Mouse (Mus musculus) ES-E14 (cell line): ENCODE data around the gene 9430007A20Rik. TPM values are rescaled to one million over a fixed set of nuclear protein-coding genes. Genes with fewer than 3 reads are reported as not detected.
A peak's percentile ranks its signal among the peaks of the same experiment; 100 is the strongest.
"Not testable (repeated sequence)": the region's sequence is repeated elsewhere in the genome, so short reads cannot be mapped to it uniquely, and the experiment has no call there.

Source experiments
- DNase-seq: peaks from one replicate; pipeline ENCODE4 v3.0.0-alpha.2; 2013; ENCODE audit warnings: low read depth, low spot score
- H3K27ac ChIP-seq: 2 replicates; pipeline ENCODE4 v1.5.1; 2012; ENCODE audit warnings: low read depth, mild to moderate bottlenecking, low read length, moderate library complexity, mixed read lengths; ENCODE audit not compliant: poor library complexity, insufficient read depth, severe bottlenecking
- H3K36me3 ChIP-seq: 2 replicates; pipeline ENCODE4 v1.6.1; 2012; ENCODE audit warnings: mild to moderate bottlenecking, low read length, moderate library complexity, mixed read lengths; ENCODE audit not compliant: control insufficient read depth, poor library complexity, insufficient read depth, severe bottlenecking
- H3K4me1 ChIP-seq, 2 experiments: fragments of 150-350 bp in 1 of 2; sonication (generic) in 1 of 2; 2 replicates each; pipeline ENCODE4 v1.6.1; 2012; ENCODE audit warnings: low read length in 2 of 2, mild to moderate bottlenecking in 1 of 2, mixed read lengths in 1 of 2; ENCODE audit not compliant: control insufficient read depth in 2 of 2, insufficient read depth in 2 of 2, poor library complexity in 1 of 2
- H3K4me3 ChIP-seq, 2 experiments: fragments of 150-350 bp in 1 of 2; sonication (generic) in 1 of 2; 2 replicates each; pipeline ENCODE4 v1.5.1; 2012; ENCODE audit warnings: low read length in 2 of 2, low read depth in 1 of 2, mild to moderate bottlenecking in 1 of 2, mixed read lengths in 1 of 2; ENCODE audit not compliant: insufficient read depth in 1 of 2, poor library complexity in 1 of 2, severe bottlenecking in 1 of 2
- H3K9ac ChIP-seq: 2 replicates; pipeline ENCODE4 v1.6.1; 2012; ENCODE audit warnings: low read depth, mild to moderate bottlenecking, low read length, mixed read lengths; ENCODE audit not compliant: poor library complexity, insufficient read depth, severe bottlenecking
- H3K9me3 ChIP-seq: fragments of 150-350 bp; sonication (generic); 2 replicates; pipeline ENCODE4 v1.6.1; 2012; ENCODE audit warnings: low read depth, mild to moderate bottlenecking, low read length; ENCODE audit not compliant: control insufficient read depth, insufficient read depth
- CHD2 ChIP-seq: IDR thresholded peaks from 2 replicates; pipeline ENCODE4 v1.6.1; 2014; ENCODE audit warnings: mild to moderate bottlenecking, low read depth, low read length, inconsistent platforms
- HCFC1 ChIP-seq: IDR thresholded peaks from 2 replicates; pipeline ENCODE4 v1.6.1; 2012; ENCODE audit warnings: low read length, inconsistent platforms, borderline replicate concordance; ENCODE audit not compliant: insufficient read depth
- MAFK ChIP-seq: IDR thresholded peaks from 2 replicates; pipeline ENCODE4 v1.6.1; 2014; ENCODE audit warnings: mild to moderate bottlenecking, low read depth, low read length, inconsistent platforms; ENCODE audit not compliant: insufficient read depth
- ZC3H11A ChIP-seq: IDR thresholded peaks from 2 replicates; pipeline ENCODE4 v1.6.1; 2012; ENCODE audit warnings: low read depth, mild to moderate bottlenecking, inconsistent platforms, low read length, borderline replicate concordance
- ZNF384 ChIP-seq: IDR thresholded peaks from 2 replicates; pipeline ENCODE4 v1.6.1; 2012; ENCODE audit warnings: low read depth, low read length, inconsistent platforms
- in situ Hi-C, 2 experiments: fragments of 600-800 bp; cut with MboI; formaldehyde crosslinking; loops; one replicate each; pipeline ENCODE4 v1.15.1; 2025; ENCODE audit warnings: low sequenced_read_pairs in 2 of 2, inconsistent platforms in 1 of 2; ENCODE audit not compliant: unreplicated experiment in 2 of 2
- total RNA-seq: library from RNA; depleted of rRNA; stranded (reverse); fragments of 300-350 nt; gene quantifications from 2 replicates; pipeline ENCODE4 v1.2.3, GENCODE M21; 2012; rRNA removed

The 9430007A20Rik gene
- total RNA-seq = not detected in 2 replicates

DNA sequence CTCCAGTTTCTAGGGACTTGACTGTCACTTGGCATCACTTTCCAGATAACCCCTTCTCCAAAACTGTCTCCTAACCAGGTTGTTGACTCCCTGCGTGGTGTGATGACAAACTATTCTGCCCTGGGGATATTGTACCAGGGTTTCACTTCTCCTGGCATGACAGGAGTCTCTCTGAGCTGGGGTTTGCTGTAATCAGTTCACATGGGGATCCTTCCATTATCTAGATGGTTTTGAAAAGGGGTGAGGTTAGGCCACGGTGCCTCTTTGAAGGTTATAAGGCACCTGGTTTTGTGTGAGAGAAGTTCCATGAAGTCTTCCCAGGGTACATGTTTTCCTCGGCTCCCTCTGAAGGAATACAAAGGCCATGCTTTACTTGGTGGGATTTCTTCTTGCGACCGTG lies at the start of gene 9430007A20Rik:
TSS of gene 9430007A20Rik (plus strand) at position 301 of the 400 bp plus-strand sequence.
- DNase-seq = no peak
- Histone ChIP-seq H3K36me3 (no peaks in the 10 kb centered on the region), H3K4me1 (no peaks in the 10 kb centered on the region), H3K9me3 (no peaks in the 10 kb centered on the region), H3K27ac (no peak within 1 kb of the TSS), H3K9ac (no peak within 1 kb of the TSS), H3K4me3 (no peak within 1 kb of the TSS)
- TF ChIP-seq ZNF384 (no peak), CHD2 (no peak), MAFK (no peak), ZC3H11A (no peak), HCFC1 (no peak)
- in situ Hi-C loops = no loop called here

GRCm38 (mm10) chr4:144493331-144493730 lies 26.3 kb upstream of the 9430007A20Rik start:
- H3K4me3 ChIP-seq = no peak overlapping the region
- in situ Hi-C loops = no loop called here
- H3K36me3 ChIP-seq = no peaks in the 10 kb centered on the region
- H3K9me3 ChIP-seq = no peaks in the 10 kb centered on the region
- DNase-seq = no peak
- H3K9ac ChIP-seq = no peak overlapping the region
- no peak overlapping the region for H3K27ac ChIP-seq
- TF ChIP-seq ZNF384 = no peak
- TF ChIP-seq ZC3H11A = no peak
- no peak for TF ChIP-seq MAFK
- TF ChIP-seq CHD2 = no peak
- no peak for TF ChIP-seq HCFC1
- no peaks in the 10 kb centered on the region for H3K4me1 ChIP-seq

DNA sequence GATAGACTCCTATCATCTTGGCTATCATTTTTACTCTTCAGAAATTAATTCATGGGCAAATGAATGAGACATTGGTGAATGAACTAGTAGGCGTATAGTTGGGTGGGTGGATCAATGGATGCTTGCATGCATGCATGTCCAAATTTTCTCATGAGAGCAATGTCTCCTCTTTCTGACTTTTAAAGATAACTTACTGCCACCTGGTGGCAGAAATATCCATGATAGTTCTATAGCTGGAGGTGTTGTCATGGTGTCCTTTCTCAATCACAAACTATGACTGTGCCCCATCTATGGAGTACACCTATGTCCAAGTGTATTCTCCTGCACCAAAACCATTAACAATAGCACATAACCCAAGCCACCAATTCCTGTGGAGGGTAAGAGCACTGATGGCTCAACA lies 13.1 kb upstream of the 9430007A20Rik start:
- in situ Hi-C loops = no loop called here
- no peaks in the 10 kb centered on the region for H3K9me3 ChIP-seq
- DNase-seq = peak; percentile 35
- H3K36me3 ChIP-seq = no peaks in the 10 kb centered on the region
- H3K4me3 ChIP-seq = no peak overlapping the region
- no peaks in the 10 kb centered on the region for H3K4me1 ChIP-seq
- TF ChIP-seq CHD2 = no peak
- TF ChIP-seq ZC3H11A = 0 out of 2 replicates have a peak, but pooled peaks have one; percentile 10
- no peak overlapping the region for H3K9ac ChIP-seq
- no peak overlapping the region for H3K27ac ChIP-seq

DNA sequence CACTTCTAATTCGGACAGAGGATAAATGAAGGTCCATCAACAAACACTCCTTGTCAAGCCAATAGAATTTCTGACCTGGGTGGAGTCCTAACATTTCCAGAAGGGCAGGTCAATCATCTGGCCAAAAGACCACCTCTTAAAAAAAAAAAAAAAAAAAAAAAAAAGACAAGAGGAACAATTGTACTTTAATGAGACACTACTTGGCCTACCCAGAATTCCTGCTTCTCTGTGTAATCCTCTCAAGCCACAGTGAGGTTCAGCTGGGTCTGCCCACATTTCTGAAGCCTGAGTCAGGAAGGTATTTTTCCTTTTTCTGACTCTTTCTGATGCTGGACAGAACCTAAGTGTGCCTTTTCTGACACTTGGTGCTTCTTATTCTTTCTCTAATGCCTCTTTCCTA lies 25.1 kb downstream of the 9430007A20Rik start:
- Histone ChIP-seq H3K27ac (no peak overlapping the region), H3K9ac (no peak overlapping the region), H3K4me3 (no peak overlapping the region), H3K36me3 (no peaks in the 10 kb centered on the region), H3K9me3 (no peaks in the 10 kb centered on the region), H3K4me1 (no peaks in the 10 kb centered on the region)
- no peak for DNase-seq
- no peak for TF ChIP-seq HCFC1
- peak; percentile 92 for TF ChIP-seq ZNF384
- in situ Hi-C loops = no loop called here

DNA sequence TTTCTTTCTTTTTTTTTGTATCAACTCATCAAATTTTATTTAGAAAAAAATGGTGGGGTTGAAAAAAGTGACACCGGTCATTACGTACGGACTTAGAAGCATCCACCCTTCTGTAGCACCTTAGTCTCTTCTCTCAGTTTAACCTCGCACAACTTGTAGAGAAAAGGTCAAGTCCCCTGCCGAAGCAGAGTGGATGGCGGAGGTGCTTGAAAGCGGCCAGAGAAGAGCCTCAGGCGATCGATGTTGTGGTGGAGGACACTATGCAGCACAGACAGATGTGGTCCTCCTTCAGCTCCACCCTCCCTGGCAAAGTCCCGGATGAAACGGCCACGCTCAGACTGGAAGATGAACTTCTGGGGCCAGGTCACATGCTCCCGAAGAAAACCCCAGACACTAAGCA lies 25.7 kb downstream of the 9430007A20Rik start:
- H3K4me1 ChIP-seq, H3K27ac ChIP-seq, H3K36me3 ChIP-seq, in situ Hi-C loops, H3K9ac ChIP-seq, DNase-seq, H3K9me3 ChIP-seq, H3K4me3 ChIP-seq: not testable (repeated sequence)
